Comparison of ENCODE assay signal across 8 mouse cellular contexts in genomic region chr4:119142230-119142871, GRCm38 (mm10). TPM values are rescaled to one million over a fixed set of nuclear protein-coding genes. Genes with fewer than 3 reads are reported as not detected.
DNase-seq lines count a peak whose midpoint lies in the region; ATAC-seq and TF ChIP-seq lines count a peak whose summit lies in the region.

No protein-coding gene starts in this region.

- H3K27ac ChIP-seq in MEL (ENCODE audit: control insufficient read depth, low read depth, low read length): no peak overlapping the region
- no peak overlapping the region for H3K27ac ChIP-seq in heart, embryonic 16.5 days (ENCODE audit: low read length)
- H3K27ac ChIP-seq in stomach, embryonic 14.5 days (ENCODE audit: low read length): no peak overlapping the region

- TF ChIP-seq POLR2A in MEL (IDR thresholded peaks at IDR 0.05; ENCODE audit: control insufficient read depth in 1 of 2, insufficient read depth in 1 of 2, low read depth in 1 of 2, low read length in 2 of 2, poor library complexity in 1 of 2): no peak

- no peaks in the 10 kb centered on the region for H3K79me2 ChIP-seq in MEL (ENCODE audit: control insufficient read depth, insufficient read depth, low read length, poor library complexity)

- peak overlapping the region; percentile 60 for H3K4me2 ChIP-seq in heart, embryonic 16.5 days (ENCODE audit: low read depth, low read length)
- peak overlapping the region; percentile 26 for H3K4me2 ChIP-seq in stomach, embryonic 14.5 days (replicated peaks; ENCODE audit: low read depth, low read length)

- TF ChIP-seq EP300 in MEL (IDR thresholded peaks at IDR 0.05; ENCODE audit: low read depth in 1 of 2, low read length in 2 of 2): no peak

- peak overlapping the region; percentile 19 to 65; a peak in 2 of 4 replicates for H3K4me3 ChIP-seq in MEL (ENCODE audit: control insufficient read depth in 1 of 2, insufficient read depth in 1 of 2, low read depth in 2 of 2, low read length in 2 of 2)
- H3K4me3 ChIP-seq in heart, embryonic 16.5 days (ENCODE audit: low read length): peak overlapping the region; percentile 30; the same call in 1 of the 2 replicates
- H3K4me3 ChIP-seq in stomach, embryonic 14.5 days (ENCODE audit: low read depth, low read length): no peak overlapping the region

- no peaks in the 10 kb centered on the region for H3K27me3 ChIP-seq in MEL (ENCODE audit: control insufficient read depth in 1 of 2, insufficient read depth in 2 of 2, low read length in 2 of 2)
- H3K27me3 ChIP-seq in heart, embryonic 16.5 days (ENCODE audit: control insufficient read depth, insufficient read depth, low read length): no peaks in the 10 kb centered on the region
- no peaks in the 10 kb centered on the region for H3K27me3 ChIP-seq in stomach, embryonic 14.5 days (ENCODE audit: control insufficient read depth, insufficient read depth, low read length)

- TF ChIP-seq RAD21 in MEL (IDR thresholded peaks at IDR 0.05; ENCODE audit: low read depth, low read length): peak; percentile 62

- H3K4me1 ChIP-seq in MEL (ENCODE audit: control insufficient read depth in 1 of 2, insufficient read depth in 2 of 2, low read length in 2 of 2): peaks cover 3 to 4% of the 10 kb centered on the region in 2 experiments; a peak in 3 of 4 replicates
- H3K4me1 ChIP-seq in heart, embryonic 16.5 days (ENCODE audit: control insufficient read depth, insufficient read depth, low read length): peaks cover 9% of the 10 kb centered on the region
- no peaks in the 10 kb centered on the region for H3K4me1 ChIP-seq in stomach, embryonic 14.5 days (ENCODE audit: control insufficient read depth, insufficient read depth, low read length)

- peaks cover 0 to 3% of the 10 kb centered on the region in 2 experiments; a peak in 2 of 4 replicates for H3K36me3 ChIP-seq in MEL (ENCODE audit: control insufficient read depth in 1 of 2, insufficient read depth in 2 of 2, low read length in 2 of 2)
- H3K36me3 ChIP-seq in heart, embryonic 16.5 days (ENCODE audit: control insufficient read depth, insufficient read depth): peaks cover 3% of the 10 kb centered on the region
- peaks cover under 1% of the 10 kb centered on the region; the same call in 1 of the 2 replicates for H3K36me3 ChIP-seq in stomach, embryonic 14.5 days (ENCODE audit: control insufficient read depth, insufficient read depth, low read length)

- 22% methylated on average over 24 of the region's 24 CpGs for WGBS in heart, embryonic 16.5 days
- whole genome bisulfite sequencing in stomach, embryonic 14.5 days: 27% methylated on average over 24 of the region's 24 CpGs

- DNase-seq in gastrocnemius, adult 18-20 months (ENCODE audit: low spot score): peak; percentile 33
- DNase-seq in gastrocnemius, postnatal 36 days: no peak
- peak; percentile 89 for DNase-seq in MEL (ENCODE audit: low read depth, low spot score)
- DNase-seq in embryo, embryonic 10.5 days (ENCODE audit: low spot score): peak; percentile 90
- DNase-seq in kidney, postnatal 14 days: peak; percentile 68
- peak; percentile 70 for DNase-seq in lung, postnatal 14 days

- no peaks in the 10 kb centered on the region for H3K9me3 ChIP-seq in MEL (replicated peaks; ENCODE audit: insufficient read depth, low read length)
- no peaks in the 10 kb centered on the region for H3K9me3 ChIP-seq in heart, embryonic 16.5 days (replicated peaks; ENCODE audit: control insufficient read depth, low read length)
- no peaks in the 10 kb centered on the region for H3K9me3 ChIP-seq in stomach, embryonic 14.5 days (ENCODE audit: control insufficient read depth, low read depth, low read length)

- intact Hi-C loops in gastrocnemius, postnatal 36 days (cut with DNase I): no loop called here

- peak; percentile 69 for ATAC-seq in heart, embryonic 16.5 days (replicated peaks; ENCODE audit: extremely low read depth, insufficient read depth, low FRiP score)
- ATAC-seq in stomach, embryonic 14.5 days (ENCODE audit: insufficient number of reproducible peaks, insufficient read depth, low FRiP score, low read depth): 0 out of 2 replicates have a peak, but pooled peaks have one; percentile 47

- H3K9ac ChIP-seq in MEL (ENCODE audit: control insufficient read depth, low read depth, low read length, poor library complexity, severe bottlenecking): peak overlapping the region; percentile 40
- peak overlapping the region; percentile 15; the same call in 1 of the 2 replicates for H3K9ac ChIP-seq in heart, embryonic 16.5 days (ENCODE audit: low read length)
- no peak overlapping the region for H3K9ac ChIP-seq in stomach, embryonic 14.5 days (replicated peaks; ENCODE audit: low read depth, low read length)

- peak; percentile 66 to 92 (median 89) for TF ChIP-seq CTCF in MEL (IDR thresholded peaks at IDR 0.05 in 2 of 3, conservative IDR thresholded peaks at IDR 0.05 in 1 of 3; ENCODE audit: control insufficient read depth in 1 of 3, insufficient read depth in 1 of 3, low read depth in 2 of 3, low read length in 3 of 3, poor library complexity in 1 of 3, severe bottlenecking in 1 of 3)

TF ChIP-seq in MEL, 35 proteins besides CTCF, POLR2A, EP300 and RAD21 (continues in another document):
- TF ChIP-seq SMC3 (IDR thresholded peaks at IDR 0.05; ENCODE audit: low read depth, low read length): peak; percentile 90
- peak; percentile 91 for TF ChIP-seq USF1 (IDR thresholded peaks at IDR 0.05; ENCODE audit: low read depth, low read length)
- peak; percentile 31; the same call in 1 of the 2 replicates for TF ChIP-seq ETS1 (IDR thresholded peaks at IDR 0.05; ENCODE audit: low read depth, low read length)
- peak; percentile 88 for TF ChIP-seq MXI1 (IDR thresholded peaks at IDR 0.05; ENCODE audit: low read depth, low read length)
- no peak for TF ChIP-seq MAFK (IDR thresholded peaks at IDR 0.05; ENCODE audit: borderline replicate concordance, low read depth, low read length)
- no peak for TF ChIP-seq MEF2A (IDR thresholded peaks at IDR 0.05; ENCODE audit: extremely low read depth, insufficient replicate concordance, low read depth, low read length, poor library complexity, severe bottlenecking)
- peak; percentile 65; the same call in 1 of the 2 replicates for TF ChIP-seq SIN3A (IDR thresholded peaks at IDR 0.05; ENCODE audit: low read length)
- TF ChIP-seq NELFE (IDR thresholded peaks at IDR 0.05; ENCODE audit: low read depth, low read length): no peak
- TF ChIP-seq HCFC1 (IDR thresholded peaks at IDR 0.05; ENCODE audit: low read depth, low read length): peak; percentile 49; the same call in 1 of the 2 replicates
- TF ChIP-seq TAL1 (IDR thresholded peaks at IDR 0.05; ENCODE audit: low read length): no peak
- peak; percentile 98 for TF ChIP-seq MYC (IDR thresholded peaks at IDR 0.05; ENCODE audit: low read depth, low read length)
- TF ChIP-seq TCF12 (IDR thresholded peaks at IDR 0.05; ENCODE audit: low read depth, low read length): no peak
- no peak for TF ChIP-seq ZMIZ1 (IDR thresholded peaks at IDR 0.05; ENCODE audit: low read depth, low read length)
- TF ChIP-seq USF2 (IDR thresholded peaks at IDR 0.05; ENCODE audit: borderline replicate concordance in 1 of 2, insufficient read depth in 1 of 2, low read depth in 1 of 2, low read length in 2 of 2): peak in 1 of 2 experiments; percentile 53; a peak in 1 of 4 replicates
- TF ChIP-seq BHLHE40 (IDR thresholded peaks at IDR 0.05; ENCODE audit: borderline replicate concordance, low read depth, low read length): peak; percentile 98
- peak; percentile 91 for TF ChIP-seq MAX (IDR thresholded peaks at IDR 0.05; ENCODE audit: low read length)
- no peak for TF ChIP-seq CHD2 (IDR thresholded peaks at IDR 0.05; ENCODE audit: low read length)
- no peak for TF ChIP-seq CHD1 (IDR thresholded peaks at IDR 0.05; ENCODE audit: low read depth, low read length)
- no peak for TF ChIP-seq MYB (IDR thresholded peaks at IDR 0.05; ENCODE audit: low read depth, low read length)
- TF ChIP-seq ZC3H11A (IDR thresholded peaks at IDR 0.05; ENCODE audit: low read depth, low read length): peak; percentile 68

RNA-seq across cellular contexts. Expression of gene Zfp691, which starts 31.6 kb away (rescaled TPM):
- total RNA-seq in gastrocnemius, adult 18-20 months (2021): 10 to 100 TPM; 18.5 TPM
- 10 to 100 TPM; 15.5 to 16.9 TPM for total RNA-seq in gastrocnemius, postnatal 36 days (2021)
- 6.3 and 6.7 TPM in 2 replicates for total RNA-seq in MEL (2012; rRNA removed)
- 1 to 10 TPM in 1 of 2 experiments, not detected in 1; 9.9 TPM for polyA plus RNA-seq in MEL (2012; ENCODE audit: insufficient read depth in 1 of 2, insufficient read length in 2 of 2, low read depth in 1 of 2, low replicate concordance in 2 of 2, missing spikeins in 1 of 2)
- 7.7 and 10.8 TPM in 2 replicates for polyA plus RNA-seq in heart, embryonic 16.5 days (2015; fragmentation: Nextera tagmentation; extraction: Ambion mirVana)
- polyA plus RNA-seq in stomach, embryonic 14.5 days (2014; fragmentation: Nextera tagmentation; extraction: Ambion mirVana): 7.0 and 8.5 TPM in 2 replicates

RNA-seq across cellular contexts. Expression of gene Slc2a1, which starts 33.8 kb away (rescaled TPM):
- 1 to 10 TPM; 6.2 to 7.5 TPM for total RNA-seq in gastrocnemius, adult 18-20 months (2021)
- 1 to 10 TPM; 4.3 to 5.0 TPM for total RNA-seq in gastrocnemius, postnatal 36 days (2021)
- 15.9 and 47.3 TPM in 2 replicates for total RNA-seq in MEL (2012; rRNA removed)
- 10 to 100 TPM in 1 of 2 experiments, not detected in 1; 99.5 TPM for polyA plus RNA-seq in MEL (2012; ENCODE audit: insufficient read depth in 1 of 2, insufficient read length in 2 of 2, low read depth in 1 of 2, low replicate concordance in 2 of 2, missing spikeins in 1 of 2)
- polyA plus RNA-seq in heart, embryonic 16.5 days (2015; fragmentation: Nextera tagmentation; extraction: Ambion mirVana): 129 and 136 TPM in 2 replicates
- polyA plus RNA-seq in stomach, embryonic 14.5 days (2014; fragmentation: Nextera tagmentation; extraction: Ambion mirVana): 120 and 139 TPM in 2 replicates

RNA-seq across cellular contexts. Expression of gene Ermap, which starts 47.5 kb away (rescaled TPM):
- not detected for total RNA-seq in gastrocnemius, adult 18-20 months (2021)
- total RNA-seq in gastrocnemius, postnatal 36 days (2021): not detected
- total RNA-seq in MEL (2012; rRNA removed): 125 and 138 TPM in 2 replicates
- 100 to 1,000 TPM in 1 of 2 experiments, 10 to 100 TPM in 1; 44.1 to 247 TPM for polyA plus RNA-seq in MEL (2012; ENCODE audit: insufficient read depth in 1 of 2, insufficient read length in 2 of 2, low read depth in 1 of 2, low replicate concordance in 2 of 2, missing spikeins in 1 of 2)
- polyA plus RNA-seq in heart, embryonic 16.5 days (2015; fragmentation: Nextera tagmentation; extraction: Ambion mirVana): 0.88 and 1.4 TPM in 2 replicates
- polyA plus RNA-seq in stomach, embryonic 14.5 days (2014; fragmentation: Nextera tagmentation; extraction: Ambion mirVana): 1.1 and 1.5 TPM in 2 replicates

RNA-seq across cellular contexts. Expression of gene Svbp, which starts 52.8 kb away (rescaled TPM):
- total RNA-seq in gastrocnemius, adult 18-20 months (2021): 10 to 100 TPM in 1 of 2 experiments, 1 to 10 TPM in 1; 9.3 to 12.2 TPM
- 10 to 100 TPM; 10.7 to 15.2 TPM for total RNA-seq in gastrocnemius, postnatal 36 days (2021)
- total RNA-seq in MEL (2012; rRNA removed): 63.7 and 64.7 TPM in 2 replicates
- polyA plus RNA-seq in MEL (2012; ENCODE audit: insufficient read depth in 1 of 2, insufficient read length in 2 of 2, low read depth in 1 of 2, low replicate concordance in 2 of 2, missing spikeins in 1 of 2): 100 to 1,000 TPM in 1 of 2 experiments, not detected in 1; 131 TPM
- polyA plus RNA-seq in heart, embryonic 16.5 days (2015; fragmentation: Nextera tagmentation; extraction: Ambion mirVana): 114 and 119 TPM in 2 replicates
- 150 and 155 TPM in 2 replicates for polyA plus RNA-seq in stomach, embryonic 14.5 days (2014; fragmentation: Nextera tagmentation; extraction: Ambion mirVana)

Comparison
In these comparisons a context has a peak if more than half of its experiments do, and no peak if none do; other contexts are left out.
1. DNase-seq: peak in gastrocnemius, adult 18-20 months (single experiment), MEL (single experiment), embryo, embryonic 10.5 days (single experiment), kidney, postnatal 14 days (single experiment) and lung, postnatal 14 days (single experiment); none in gastrocnemius, postnatal 36 days (0 of 2).
2. RNA of gene Ermap, which starts 47.5 kb away (total RNA-seq): 125 to 138 TPM in MEL; not detected in gastrocnemius, postnatal 36 days and not detected in gastrocnemius, adult 18-20 months; every median in the first group is over 100 times any median in the second.